ENCODE assay signal across 17 mouse cellular contexts in genomic region chr19:10398296-10398695, GRCm38 (mm10). TPM values are rescaled to one million over a fixed set of nuclear protein-coding genes. Genes with fewer than 3 reads are reported as not detected.
DNase-seq lines count a peak whose midpoint lies in the region; ATAC-seq and TF ChIP-seq lines count a peak whose summit lies in the region.
"Had no signal": no experiment of that assay in that cellular context is flagged by ENCODE, and none has a peak within 500 bp of the region (broad histone marks: within the 10 kb centered on the region; RNA-seq: fewer than 3 reads in every experiment).

No protein-coding gene starts in this region.

- no peak for ATAC-seq in forebrain, embryonic 14.5 days
- ATAC-seq in midbrain, embryonic 11.5 days (ENCODE audit: low FRiP score): no peak
- ATAC-seq: intestine, embryonic 16.5 days; midbrain, embryonic 15.5 days; Patski had no signal

- peak overlapping the region; percentile 94 for H3K27ac ChIP-seq in layer of hippocampus, adult 2 months
- H3K27ac ChIP-seq in forebrain, embryonic 14.5 days (ENCODE audit: low read depth, low read length): peak overlapping the region; percentile 17; the same call in 1 of the 2 replicates
- no peak overlapping the region for H3K27ac ChIP-seq in midbrain, embryonic 11.5 days (ENCODE audit: low read depth, low read length)
- H3K27ac ChIP-seq: embryonic facial prominence, embryonic 15.5 days; liver, embryonic 14.5 days; midbrain, embryonic 15.5 days had no signal

- H3K9me3 ChIP-seq in forebrain, embryonic 14.5 days (replicated peaks; ENCODE audit: control insufficient read depth, low read length): no peaks in the 10 kb centered on the region
- no peaks in the 10 kb centered on the region for H3K9me3 ChIP-seq in midbrain, embryonic 11.5 days (ENCODE audit: control insufficient read depth, low read length)
- H3K9me3 ChIP-seq: embryonic facial prominence, embryonic 15.5 days; midbrain, embryonic 15.5 days had no signal

- peaks cover 20% of the 10 kb centered on the region for H3K4me1 ChIP-seq in forebrain, embryonic 14.5 days (ENCODE audit: control insufficient read depth, insufficient read depth, low read length)
- H3K4me1 ChIP-seq in midbrain, embryonic 11.5 days (ENCODE audit: control insufficient read depth, insufficient read depth, low read length): peaks cover 4% of the 10 kb centered on the region; the same call in 1 of the 2 replicates
- H3K4me1 ChIP-seq: embryonic facial prominence, embryonic 15.5 days had no signal

- H3K9ac ChIP-seq in forebrain, embryonic 14.5 days (ENCODE audit: low read length): no peak overlapping the region
- H3K9ac ChIP-seq in midbrain, embryonic 11.5 days (ENCODE audit: low read length): no peak overlapping the region
- H3K9ac ChIP-seq: embryonic facial prominence, embryonic 15.5 days; liver, embryonic 14.5 days; midbrain, embryonic 15.5 days had no signal

- no peak overlapping the region for H3K4me3 ChIP-seq in layer of hippocampus, adult 2 months
- H3K4me3 ChIP-seq in forebrain, embryonic 14.5 days (ENCODE audit: low read depth, low read length): no peak overlapping the region
- H3K4me3 ChIP-seq in midbrain, embryonic 11.5 days (ENCODE audit: low read depth, low read length): no peak overlapping the region
- H3K4me3 ChIP-seq: embryonic facial prominence, embryonic 15.5 days; midbrain, embryonic 15.5 days had no signal

- H3K27me3 ChIP-seq in forebrain, embryonic 14.5 days (replicated peaks; ENCODE audit: control insufficient read depth, insufficient read depth, low read length): no peaks in the 10 kb centered on the region
- H3K27me3 ChIP-seq in midbrain, embryonic 11.5 days (ENCODE audit: control insufficient read depth, insufficient read depth, low read length): no peaks in the 10 kb centered on the region
- H3K27me3 ChIP-seq: embryonic facial prominence, embryonic 15.5 days; midbrain, embryonic 15.5 days had no signal

- no peaks in the 10 kb centered on the region for H3K36me3 ChIP-seq in forebrain, embryonic 14.5 days (ENCODE audit: control insufficient read depth, insufficient read depth, low read length)
- no peaks in the 10 kb centered on the region for H3K36me3 ChIP-seq in midbrain, embryonic 11.5 days (ENCODE audit: control insufficient read depth, insufficient read depth, low read length)
- H3K36me3 ChIP-seq: embryonic facial prominence, embryonic 15.5 days; midbrain, embryonic 15.5 days had no signal

- 60% methylated on average over 6 of the region's 6 CpGs for WGBS in forebrain, embryonic 14.5 days
- 86% methylated on average over 6 of the region's 6 CpGs for WGBS in midbrain, embryonic 11.5 days

- TF ChIP-seq CTCF in layer of hippocampus, adult 2 months (conservative IDR thresholded peaks at IDR 0.05): no peak

- intact Hi-C loops in heart, postnatal 14 days (cut with DNase I): no loop called here

- peak; percentile 71 to 78 for DNase-seq in layer of hippocampus, adult 2 months (ENCODE audit: low spot score in 2 of 2)
- no peak for DNase-seq in layer of hippocampus, postnatal 10 days (ENCODE audit: low spot score in 2 of 2)
- no peak for DNase-seq in forebrain, embryonic 14.5 days (ENCODE audit: low spot score)
- DNase-seq in layer of hippocampus, postnatal 25 days (ENCODE audit: extremely low spot score in 1 of 2, low spot score in 1 of 2): peak; percentile 41 to 51
- DNase-seq in right cerebral cortex, postnatal 25 days: peak; percentile 92
- no peak for DNase-seq in heart, postnatal 14 days
- no peak for DNase-seq in midbrain, embryonic 11.5 days (ENCODE audit: low spot score, missing footprints)
- no peak for DNase-seq in adrenal gland, postnatal 10 days
- DNase-seq: adrenal gland, adult 8-10 months; gastrocnemius, postnatal 14 days; lung, postnatal 4 days had no signal

- H3K4me2 ChIP-seq in forebrain, embryonic 14.5 days (ENCODE audit: low read length): no peak overlapping the region
- H3K4me2 ChIP-seq in midbrain, embryonic 11.5 days: no peak overlapping the region
- H3K4me2 ChIP-seq: embryonic facial prominence, embryonic 15.5 days; midbrain, embryonic 15.5 days had no signal

RNA-seq across cellular contexts. Expression of gene Syt7, which starts 9.4 kb away (rescaled TPM):
- 100 to 1,000 TPM; 315 to 321 TPM for total RNA-seq in layer of hippocampus, adult 2 months (2021)
- 100 to 1,000 TPM; 210 to 226 TPM for total RNA-seq in layer of hippocampus, postnatal 10 days (2021)
- 5.8 and 6.1 TPM in 2 replicates for polyA plus RNA-seq in forebrain, embryonic 14.5 days (2014; fragmentation: Nextera tagmentation; extraction: Ambion mirVana)
- total RNA-seq in layer of hippocampus, postnatal 25 days (2021): 100 to 1,000 TPM; 258 to 328 TPM
- total RNA-seq in heart, postnatal 14 days (2021): 10 to 100 TPM; 35.0 to 39.4 TPM
- polyA plus RNA-seq in midbrain, embryonic 11.5 days (2014; fragmentation: Nextera tagmentation; extraction: Ambion mirVana): 3.0 and 3.9 TPM in 2 replicates
- 10 to 100 TPM; 25.8 to 26.3 TPM for total RNA-seq in adrenal gland, postnatal 10 days (2021)
- total RNA-seq: CH12.LX had no signal

RNA-seq across cellular contexts. Expression of gene Lrrc10b, which starts 59.0 kb away (rescaled TPM):
- 10 to 100 TPM; 83.9 to 84.6 TPM for total RNA-seq in layer of hippocampus, adult 2 months (2021)
- 10 to 100 TPM; 27.4 to 28.0 TPM for total RNA-seq in layer of hippocampus, postnatal 10 days (2021)
- 0.49 and 0.76 TPM in 2 replicates for polyA plus RNA-seq in forebrain, embryonic 14.5 days (2014; fragmentation: Nextera tagmentation; extraction: Ambion mirVana)
- 10 to 100 TPM; 76.2 to 78.9 TPM for total RNA-seq in layer of hippocampus, postnatal 25 days (2021)
- total RNA-seq in heart, postnatal 14 days (2021): 1 to 10 TPM; 1.4 to 2.6 TPM
- polyA plus RNA-seq in midbrain, embryonic 11.5 days (2014; fragmentation: Nextera tagmentation; extraction: Ambion mirVana): 0.55 and 0.59 TPM in 2 replicates
- total RNA-seq in adrenal gland, postnatal 10 days (2021): 1 to 10 TPM; 3.4 to 4.7 TPM
- total RNA-seq: CH12.LX had no signal

Comparison
In these comparisons a context has a peak if more than half of its experiments do, and no peak if none do; other contexts are left out.
1. DNase-seq: peak in layer of hippocampus, adult 2 months (2 of 2), layer of hippocampus, postnatal 25 days (2 of 2) and right cerebral cortex, postnatal 25 days (single experiment); none in layer of hippocampus, postnatal 10 days (0 of 2), forebrain, embryonic 14.5 days (single experiment), heart, postnatal 14 days (0 of 2), midbrain, embryonic 11.5 days (single experiment) and adrenal gland, postnatal 10 days (single experiment).
2. RNA of gene Syt7, which starts 9.4 kb away (total RNA-seq): 258 to 328 TPM in layer of hippocampus, postnatal 25 days, 315 to 321 TPM in layer of hippocampus, adult 2 months and 210 to 226 TPM in layer of hippocampus, postnatal 10 days; 35.0 to 39.4 TPM in heart, postnatal 14 days and 25.8 to 26.3 TPM in adrenal gland, postnatal 10 days; every median in the first group is over 4 times any median in the second.
3. RNA of gene Lrrc10b, which starts 59.0 kb away (total RNA-seq): 83.9 to 84.6 TPM in layer of hippocampus, adult 2 months, 76.2 to 78.9 TPM in layer of hippocampus, postnatal 25 days and 27.4 to 28.0 TPM in layer of hippocampus, postnatal 10 days; 3.4 to 4.7 TPM in adrenal gland, postnatal 10 days and 1.4 to 2.6 TPM in heart, postnatal 14 days; every median in the first group is over 4 times any median in the second.